Mouse (Mus musculus): ENCODE measurements at regions not wholly inside any gene's neighbourhood (a gene's known extent, or its start where the extent isn't known, plus 50 kb on each side); places are given as distances from the start of the nearest gene placed in this dataset.

DNA sequence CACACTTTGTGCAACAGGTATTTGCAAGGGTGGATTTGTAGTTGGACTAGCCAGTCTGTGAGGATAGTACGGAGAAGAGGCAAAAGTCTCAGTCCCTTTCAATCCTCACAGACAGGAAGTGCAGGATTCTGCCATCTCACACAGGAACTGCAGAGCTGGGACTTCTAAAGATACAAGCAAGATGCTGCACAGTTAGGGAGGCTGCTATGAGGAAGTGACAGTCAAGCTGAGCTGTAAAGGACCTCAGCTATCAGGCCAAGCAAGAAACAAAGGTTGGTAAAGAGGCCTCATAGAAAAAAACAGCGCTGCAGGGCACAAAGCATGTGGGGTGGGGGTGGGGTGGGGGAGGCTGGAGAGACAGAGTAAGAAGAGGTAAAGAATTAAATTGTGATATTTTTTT, 126.2 kb downstream of the H2al2a start:
- TF ChIP-seq CTCF (IDR thresholded peaks at IDR 0.05; ENCODE audit: borderline replicate concordance, extremely low read depth, insufficient read depth, insufficient read length) (no peak), POLR2A (IDR thresholded peaks at IDR 0.05; ENCODE audit: borderline replicate concordance, extremely low read depth, insufficient read depth, insufficient read length, poor library complexity, severe bottlenecking) (no peak)
